ENCODE assay signal across 9 mouse cellular contexts in the genomic region with DNA sequence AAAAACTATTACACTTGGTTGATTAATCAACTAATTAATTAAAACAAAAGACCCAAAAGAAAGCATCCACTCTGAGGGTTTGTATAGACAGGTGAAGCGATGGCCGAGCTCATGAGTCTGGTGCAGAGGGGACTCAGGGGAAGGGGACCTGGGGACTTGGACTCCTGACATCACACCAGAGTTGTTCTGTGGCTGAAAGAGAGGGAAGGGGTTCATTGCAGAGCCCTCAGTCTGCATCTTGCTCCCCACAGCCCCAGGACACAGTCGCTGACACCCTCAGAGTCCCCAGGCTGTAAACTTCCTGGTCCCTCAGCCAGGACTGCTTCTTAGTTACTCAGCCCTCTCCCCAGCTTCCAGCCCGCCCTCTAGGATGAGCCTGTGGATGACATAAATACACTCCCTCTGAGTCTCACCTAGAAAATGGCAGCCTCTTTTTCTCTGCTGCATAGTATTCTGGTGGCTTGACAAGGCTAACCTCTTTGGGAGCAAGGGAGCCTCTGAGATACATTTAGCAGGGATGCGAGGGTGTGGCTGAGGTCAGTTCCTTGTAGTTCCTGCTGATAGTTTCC. TPM values are rescaled to one million over a fixed set of nuclear protein-coding genes. Genes with fewer than 3 reads are reported as not detected.
DNase-seq lines count a peak whose midpoint lies in the region; ATAC-seq and TF ChIP-seq lines count a peak whose summit lies in the region.
"Had no signal": no experiment of that assay in that cellular context is flagged by ENCODE, and none has a peak within 500 bp of the region (broad histone marks: within the 10 kb centered on the region; RNA-seq: fewer than 3 reads in every experiment).

No protein-coding gene starts in this region.

- H3K4me3 ChIP-seq in forebrain, embryonic 10.5 days = peak overlapping the region; percentile 83
- H3K4me3 ChIP-seq in forebrain, embryonic 11.5 days (ENCODE audit: low read depth, low read length) = no peak overlapping the region
- no peak overlapping the region for H3K4me3 ChIP-seq in CH12.LX (replicated peaks in 1 of 3; ENCODE audit: low read depth in 2 of 3, low read length in 2 of 3, poor library complexity in 1 of 3)
- peak overlapping the region; percentile 91 for H3K4me3 ChIP-seq in forebrain, embryonic 16.5 days (replicated peaks; ENCODE audit: low read length)
- H3K4me3 ChIP-seq in liver, embryonic 13.5 days (replicated peaks) = peak overlapping the region; percentile 81

- TF ChIP-seq POLR2A in CH12.LX (IDR thresholded peaks at IDR 0.05; ENCODE audit: low read depth, low read length) = no peak

- WGBS in forebrain, embryonic 10.5 days = 65% methylated on average over 5 of the region's 5 CpGs
- WGBS in forebrain, embryonic 11.5 days = 63% methylated on average over 5 of the region's 5 CpGs
- WGBS in forebrain, embryonic 16.5 days = 41% methylated on average over 5 of the region's 5 CpGs
- WGBS in liver, embryonic 13.5 days (ENCODE audit: insufficient replicate concordance) = 55% methylated on average over 5 of the region's 5 CpGs

- no peak for ATAC-seq in forebrain, embryonic 11.5 days (replicated peaks; ENCODE audit: low FRiP score)
- ATAC-seq in forebrain, embryonic 16.5 days = no peak
- ATAC-seq in liver, embryonic 13.5 days (ENCODE audit: low read depth) = no peak

- H3K9ac ChIP-seq in forebrain, embryonic 11.5 days (ENCODE audit: low read length) = no peak overlapping the region
- H3K9ac ChIP-seq in CH12.LX (ENCODE audit: insufficient read depth, low read depth) = peak overlapping the region; percentile 94; the same call in 1 of the 2 replicates
- peak overlapping the region; percentile 98 for H3K9ac ChIP-seq in forebrain, embryonic 16.5 days (replicated peaks; ENCODE audit: low read depth, low read length)
- H3K9ac ChIP-seq in liver, embryonic 13.5 days = peak overlapping the region; percentile 93

- peaks cover 83% of the 10 kb centered on the region for H3K4me1 ChIP-seq in forebrain, embryonic 10.5 days
- peaks cover 21% of the 10 kb centered on the region for H3K4me1 ChIP-seq in forebrain, embryonic 11.5 days (replicated peaks; ENCODE audit: control insufficient read depth, insufficient read depth, low read length)
- peaks cover 10 to 30% of the 10 kb centered on the region in 2 experiments for H3K4me1 ChIP-seq in CH12.LX (ENCODE audit: control insufficient read depth in 1 of 2, insufficient read depth in 2 of 2)
- H3K4me1 ChIP-seq in forebrain, embryonic 16.5 days (replicated peaks; ENCODE audit: control insufficient read depth, insufficient read depth, low read length) = peaks cover 44% of the 10 kb centered on the region
- peaks cover 87% of the 10 kb centered on the region for H3K4me1 ChIP-seq in liver, embryonic 13.5 days (replicated peaks)

- in situ Hi-C loops in CH12.LX (cut with MboI; ENCODE audit: low pct_ligation_motif_present, low pct_unique_long_range_greater_than_20kb, low sequenced_read_pairs) = no loop called here

- no peak overlapping the region; the same call in 1 of the 2 replicates for H3K4me2 ChIP-seq in forebrain, embryonic 11.5 days (ENCODE audit: low read depth, low read length, severe bottlenecking)
- 0 out of 2 replicates have a peak overlapping the region, but pooled peaks have one; percentile 55 for H3K4me2 ChIP-seq in CH12.LX (ENCODE audit: insufficient read depth, low read depth, poor library complexity, severe bottlenecking)
- peak overlapping the region; percentile 97 for H3K4me2 ChIP-seq in forebrain, embryonic 16.5 days (ENCODE audit: low read length)
- H3K4me2 ChIP-seq in liver, embryonic 13.5 days = peak overlapping the region; percentile 98

- peaks cover 68% of the 10 kb centered on the region for H3K27me3 ChIP-seq in forebrain, embryonic 10.5 days (ENCODE audit: poor library complexity, severe bottlenecking)
- peaks cover 55% of the 10 kb centered on the region for H3K27me3 ChIP-seq in forebrain, embryonic 11.5 days (ENCODE audit: control insufficient read depth, insufficient read depth, low read length)
- H3K27me3 ChIP-seq in CH12.LX (replicated peaks) = no peaks in the 10 kb centered on the region
- peaks cover 52% of the 10 kb centered on the region for H3K27me3 ChIP-seq in forebrain, embryonic 16.5 days (replicated peaks; ENCODE audit: control insufficient read depth, insufficient read depth, low read length)
- peaks cover 55% of the 10 kb centered on the region for H3K27me3 ChIP-seq in liver, embryonic 13.5 days

- no peak for DNase-seq in forebrain, embryonic 10.5 days (ENCODE audit: extremely low spot score, low spot score)
- DNase-seq in forebrain, embryonic 11.5 days (ENCODE audit: low spot score) = no peak
- DNase-seq in CH12.LX (ENCODE audit: extremely low read depth) (no peak), MN1 (ENCODE audit: low spot score) (no peak)
- DNase-seq in liver, embryonic 13.5 days = no peak
- DNase-seq in thymus, postnatal 0 days (ENCODE audit: low spot score) = no peak
- DNase-seq in urinary bladder, postnatal 4 days (ENCODE audit: low spot score in 2 of 2) = no peak

- dilution Hi-C loops in CH12.LX (cut with MboI; ENCODE audit: extremely low pct_ligation_motif_present, extremely low pct_unique_long_range_greater_than_20kb, low sequenced_read_pairs) = no loop called here

- H3K27ac ChIP-seq in forebrain, embryonic 10.5 days = no peak overlapping the region
- no peak overlapping the region for H3K27ac ChIP-seq in forebrain, embryonic 11.5 days (ENCODE audit: low read depth, low read length)
- H3K27ac ChIP-seq in CH12.LX (ENCODE audit: insufficient read depth, low read depth) = no peak overlapping the region
- no peak overlapping the region for H3K27ac ChIP-seq in forebrain, embryonic 16.5 days (ENCODE audit: low read length)
- H3K27ac ChIP-seq in liver, embryonic 13.5 days = peak overlapping the region; percentile 94; the same call in 1 of the 2 replicates

- TF ChIP-seq EP300 in CH12.LX (IDR thresholded peaks at IDR 0.05; ENCODE audit: low read length) = no peak

- TF ChIP-seq CTCF in CH12.LX (conservative IDR thresholded peaks at IDR 0.05 in 1 of 2, IDR thresholded peaks at IDR 0.05 in 1 of 2; ENCODE audit: low read depth in 2 of 2, low read length in 2 of 2) = no peak

- no peak for TF ChIP-seq RAD21 in CH12.LX (IDR thresholded peaks at IDR 0.05; ENCODE audit: low read depth, low read length)

- no peaks in the 10 kb centered on the region; the same call in 1 of the 2 replicates for H3K79me2 ChIP-seq in CH12.LX (replicated peaks; ENCODE audit: control insufficient read depth, extremely low read depth, insufficient read depth, poor library complexity, severe bottlenecking)

- no peaks in the 10 kb centered on the region for H3K9me3 ChIP-seq in forebrain, embryonic 10.5 days
- no peaks in the 10 kb centered on the region for H3K9me3 ChIP-seq in forebrain, embryonic 11.5 days (ENCODE audit: control insufficient read depth, low read length)
- H3K9me3 ChIP-seq in CH12.LX (replicated peaks; ENCODE audit: low read length) = peaks cover 4% of the 10 kb centered on the region
- H3K9me3 ChIP-seq in forebrain, embryonic 16.5 days (ENCODE audit: control insufficient read depth, low read length) = no peaks in the 10 kb centered on the region
- no peaks in the 10 kb centered on the region for H3K9me3 ChIP-seq in liver, embryonic 13.5 days (replicated peaks)

- H3K36me3 ChIP-seq in forebrain, embryonic 10.5 days (replicated peaks) = peaks cover 7% of the 10 kb centered on the region
- H3K36me3 ChIP-seq in forebrain, embryonic 11.5 days (ENCODE audit: control insufficient read depth, insufficient read depth, low read length) = no peaks in the 10 kb centered on the region
- H3K36me3 ChIP-seq in CH12.LX (replicated peaks in 1 of 2; ENCODE audit: control insufficient read depth in 1 of 2, insufficient read depth in 1 of 2, low read length in 1 of 2) = peaks cover 0 to 14% of the 10 kb centered on the region in 2 experiments
- 0 out of 2 replicates have a peak, but pooled peaks cover 2% of the 10 kb centered on the region for H3K36me3 ChIP-seq in forebrain, embryonic 16.5 days (ENCODE audit: control insufficient read depth, insufficient read depth)
- peaks cover 6% of the 10 kb centered on the region; the same call in 1 of the 2 replicates for H3K36me3 ChIP-seq in liver, embryonic 13.5 days

RNA-seq across cellular contexts. Expression of a gene that starts 0.8 kb away (rescaled TPM):
- 0.28 and 0.48 TPM in 2 replicates for polyA plus RNA-seq in forebrain, embryonic 10.5 days (2016; fragmentation: Nextera tagmentation; extraction: Ambion mirVana)
- 0.55 and 1.0 TPM in 2 replicates for polyA plus RNA-seq in forebrain, embryonic 11.5 days (2014; fragmentation: Nextera tagmentation; extraction: Ambion mirVana)
- total RNA-seq in CH12.LX (2012; rRNA removed) (0.21 and 0.76 TPM in 2 replicates), CH12.LX (2014; rRNA removed) (0.24 and 0.32 TPM in 2 replicates)
- polyA plus RNA-seq in CH12.LX (2012; ENCODE audit: insufficient read length, low read depth) = 0.17 and 0.20 TPM in 2 replicates
- 2.7 and 3.6 TPM in 2 replicates for polyA plus RNA-seq in forebrain, embryonic 16.5 days (2015; fragmentation: Nextera tagmentation; extraction: Ambion mirVana)
- polyA plus RNA-seq in liver, embryonic 13.5 days (2015; fragmentation: Nextera tagmentation; extraction: Ambion mirVana) = 0.19 and 0.28 TPM in 2 replicates
- polyA plus RNA-seq in thymus, postnatal 0 days (2015; fragmentation: Nextera tagmentation; extraction: Ambion mirVana) = 0.48 and 1.2 TPM in 2 replicates

RNA-seq across cellular contexts. Expression of a gene that starts 3.4 kb away (rescaled TPM):
- polyA plus RNA-seq in forebrain, embryonic 10.5 days (2016; fragmentation: Nextera tagmentation; extraction: Ambion mirVana) = 112 and 116 TPM in 2 replicates
- 135 and 145 TPM in 2 replicates for polyA plus RNA-seq in forebrain, embryonic 11.5 days (2014; fragmentation: Nextera tagmentation; extraction: Ambion mirVana)
- total RNA-seq in CH12.LX (2012; rRNA removed) (20.9 and 22.3 TPM in 2 replicates), CH12.LX (2014; rRNA removed) (8.9 and 10.5 TPM in 2 replicates)
- polyA plus RNA-seq in CH12.LX (2012; ENCODE audit: insufficient read length, low read depth) = 53.2 and 59.4 TPM in 2 replicates
- 289 and 309 TPM in 2 replicates for polyA plus RNA-seq in forebrain, embryonic 16.5 days (2015; fragmentation: Nextera tagmentation; extraction: Ambion mirVana)
- 63.0 and 63.8 TPM in 2 replicates for polyA plus RNA-seq in liver, embryonic 13.5 days (2015; fragmentation: Nextera tagmentation; extraction: Ambion mirVana)
- 129 and 131 TPM in 2 replicates for polyA plus RNA-seq in thymus, postnatal 0 days (2015; fragmentation: Nextera tagmentation; extraction: Ambion mirVana)

RNA-seq across cellular contexts. Expression of a gene that starts 7.0 kb away (rescaled TPM):
- 1.9 TPM in 1 of 2 replicates, not detected in the other for polyA plus RNA-seq in forebrain, embryonic 10.5 days (2016; fragmentation: Nextera tagmentation; extraction: Ambion mirVana)
- polyA plus RNA-seq in forebrain, embryonic 11.5 days (2014; fragmentation: Nextera tagmentation; extraction: Ambion mirVana) = 3.3 and 14.8 TPM in 2 replicates
- total RNA-seq in CH12.LX (2012; rRNA removed) (6.0 and 8.1 TPM in 2 replicates), CH12.LX (2014; rRNA removed) (not detected in 2 replicates)
- not detected in 2 replicates for polyA plus RNA-seq in CH12.LX (2012; ENCODE audit: insufficient read length, low read depth)
- 17.7 and 36.3 TPM in 2 replicates for polyA plus RNA-seq in forebrain, embryonic 16.5 days (2015; fragmentation: Nextera tagmentation; extraction: Ambion mirVana)
- polyA plus RNA-seq in liver, embryonic 13.5 days (2015; fragmentation: Nextera tagmentation; extraction: Ambion mirVana) = 11.3 TPM in 1 of 2 replicates, not detected in the other
- 5.3 and 15.5 TPM in 2 replicates for polyA plus RNA-seq in thymus, postnatal 0 days (2015; fragmentation: Nextera tagmentation; extraction: Ambion mirVana)
- total RNA-seq: gastrocnemius, postnatal 14 days had no signal

RNA-seq across cellular contexts. Expression of a gene that starts 8.9 kb away (rescaled TPM):
- polyA plus RNA-seq in forebrain, embryonic 10.5 days (2016; fragmentation: Nextera tagmentation; extraction: Ambion mirVana) = 61.8 and 65.7 TPM in 2 replicates
- 60.4 and 60.6 TPM in 2 replicates for polyA plus RNA-seq in forebrain, embryonic 11.5 days (2014; fragmentation: Nextera tagmentation; extraction: Ambion mirVana)
- total RNA-seq in CH12.LX (2012; rRNA removed) (12.1 and 14.4 TPM in 2 replicates), CH12.LX (2014; rRNA removed) (8.7 and 10.2 TPM in 2 replicates)
- 20.7 and 22.8 TPM in 2 replicates for polyA plus RNA-seq in CH12.LX (2012; ENCODE audit: insufficient read length, low read depth)
- polyA plus RNA-seq in forebrain, embryonic 16.5 days (2015; fragmentation: Nextera tagmentation; extraction: Ambion mirVana) = 53.8 and 54.0 TPM in 2 replicates
- 16.9 and 19.0 TPM in 2 replicates for polyA plus RNA-seq in liver, embryonic 13.5 days (2015; fragmentation: Nextera tagmentation; extraction: Ambion mirVana)
- 32.6 and 39.1 TPM in 2 replicates for polyA plus RNA-seq in thymus, postnatal 0 days (2015; fragmentation: Nextera tagmentation; extraction: Ambion mirVana)

RNA-seq across cellular contexts. Expression of a gene that starts 9.2 kb away (rescaled TPM):
- 12.5 and 13.0 TPM in 2 replicates for polyA plus RNA-seq in forebrain, embryonic 10.5 days (2016; fragmentation: Nextera tagmentation; extraction: Ambion mirVana)
- 5.4 and 6.6 TPM in 2 replicates for polyA plus RNA-seq in forebrain, embryonic 11.5 days (2014; fragmentation: Nextera tagmentation; extraction: Ambion mirVana)
- 114 and 161 TPM in 2 replicates for total RNA-seq in CH12.LX (2012; rRNA removed)
- 45.9 and 48.4 TPM in 2 replicates for total RNA-seq in CH12.LX (2014; rRNA removed)
- polyA plus RNA-seq in CH12.LX (2012; ENCODE audit: insufficient read length, low read depth) = 84.7 and 94.4 TPM in 2 replicates
- polyA plus RNA-seq in forebrain, embryonic 16.5 days (2015; fragmentation: Nextera tagmentation; extraction: Ambion mirVana) = 2.4 and 3.5 TPM in 2 replicates
- 5.4 and 5.7 TPM in 2 replicates for polyA plus RNA-seq in liver, embryonic 13.5 days (2015; fragmentation: Nextera tagmentation; extraction: Ambion mirVana)
- polyA plus RNA-seq in thymus, postnatal 0 days (2015; fragmentation: Nextera tagmentation; extraction: Ambion mirVana) = 3.7 TPM in 2 replicates

Comparison
In these comparisons a context has a peak if more than half of its experiments do, and no peak if none do; other contexts are left out.
1. H3K4me3 ChIP-seq: peak in forebrain, embryonic 10.5 days (single experiment), forebrain, embryonic 16.5 days (single experiment) and liver, embryonic 13.5 days (single experiment); none in forebrain, embryonic 11.5 days (single experiment) and CH12.LX (0 of 3).